Mouse (Mus musculus): ENCODE results near the gene Gm15557. TPM values are rescaled to one million over a fixed set of nuclear protein-coding genes. Genes with fewer than 3 reads are reported as not detected.
A peak's percentile ranks its signal among the peaks of the same experiment; 100 is the strongest.
"Not testable (repeated sequence)": the region's sequence is repeated elsewhere in the genome, so short reads cannot be mapped to it uniquely, and the experiment has no call there.

The Gm15557 gene
- polyA plus RNA-seq, 1 experiment = not detected

- WGBS = 92% methylated on average over 7 of the region's 7 CpGs
- H3K27me3 ChIP-seq (ENCODE audit: control insufficient read depth, insufficient read depth, low read length) = no peaks in the 10 kb centered on the region
- no peak overlapping the region for H3K27ac ChIP-seq (ENCODE audit: insufficient read depth, low read depth, low read length)
- peaks cover 15% of the 10 kb centered on the region for H3K36me3 ChIP-seq (ENCODE audit: control insufficient read depth, insufficient read depth, low read length)
- H3K4me3 ChIP-seq (ENCODE audit: low read depth, low read length) = no peak overlapping the region
- no peak for TF ChIP-seq POLR2A (IDR thresholded peaks at IDR 0.05; ENCODE audit: low read depth, low read length)
- TF ChIP-seq CTCF (IDR thresholded peaks at IDR 0.05; ENCODE audit: extremely low read depth, insufficient read length, insufficient replicate concordance, low read depth, low read length) = no peak
- H3K4me1 ChIP-seq (ENCODE audit: control insufficient read depth, insufficient read depth, insufficient read length, low read length) = 0 out of 2 replicates have a peak, but pooled peaks cover 2% of the 10 kb centered on the region
Observed at GRCm38 (mm10) chr2:155923143-155923542, 17.4 kb upstream of the Gm15557 start.

DNA sequence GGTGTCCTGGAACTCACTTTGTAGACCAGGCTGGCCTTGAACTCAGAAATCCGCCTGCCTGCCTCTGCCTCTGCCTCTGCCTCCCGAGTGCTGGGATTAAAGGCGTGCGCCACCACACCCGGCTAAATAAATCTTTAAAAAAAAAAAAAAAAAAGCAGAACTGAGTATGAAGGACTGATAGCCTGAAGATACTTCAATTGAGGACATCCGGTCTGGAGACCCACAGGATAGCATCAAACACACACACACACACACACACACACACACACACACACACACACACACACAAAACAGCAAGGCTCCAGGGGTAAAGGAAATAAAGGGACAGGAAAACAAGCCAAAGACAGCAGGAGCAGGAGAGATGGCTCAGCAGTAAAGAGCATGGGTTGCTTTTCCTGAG lies 15.3 kb upstream of the Gm15557 start:
- WGBS = 75% methylated on average over 6 of the region's 6 CpGs
- not testable (repeated sequence) for H3K36me3 ChIP-seq (ENCODE audit: control insufficient read depth, insufficient read depth, low read length); H3K4me3 ChIP-seq (ENCODE audit: low read depth, low read length); H3K4me1 ChIP-seq (ENCODE audit: control insufficient read depth, insufficient read depth, insufficient read length, low read length); H3K27ac ChIP-seq (ENCODE audit: insufficient read depth, low read depth, low read length); H3K27me3 ChIP-seq (ENCODE audit: control insufficient read depth, insufficient read depth, low read length)

GRCm38 (mm10) chr2:155928711-155929345 lies 11.7 kb upstream of the Gm15557 start:
- WGBS = 32% methylated on average over 7 of the region's 7 CpGs

DNA sequence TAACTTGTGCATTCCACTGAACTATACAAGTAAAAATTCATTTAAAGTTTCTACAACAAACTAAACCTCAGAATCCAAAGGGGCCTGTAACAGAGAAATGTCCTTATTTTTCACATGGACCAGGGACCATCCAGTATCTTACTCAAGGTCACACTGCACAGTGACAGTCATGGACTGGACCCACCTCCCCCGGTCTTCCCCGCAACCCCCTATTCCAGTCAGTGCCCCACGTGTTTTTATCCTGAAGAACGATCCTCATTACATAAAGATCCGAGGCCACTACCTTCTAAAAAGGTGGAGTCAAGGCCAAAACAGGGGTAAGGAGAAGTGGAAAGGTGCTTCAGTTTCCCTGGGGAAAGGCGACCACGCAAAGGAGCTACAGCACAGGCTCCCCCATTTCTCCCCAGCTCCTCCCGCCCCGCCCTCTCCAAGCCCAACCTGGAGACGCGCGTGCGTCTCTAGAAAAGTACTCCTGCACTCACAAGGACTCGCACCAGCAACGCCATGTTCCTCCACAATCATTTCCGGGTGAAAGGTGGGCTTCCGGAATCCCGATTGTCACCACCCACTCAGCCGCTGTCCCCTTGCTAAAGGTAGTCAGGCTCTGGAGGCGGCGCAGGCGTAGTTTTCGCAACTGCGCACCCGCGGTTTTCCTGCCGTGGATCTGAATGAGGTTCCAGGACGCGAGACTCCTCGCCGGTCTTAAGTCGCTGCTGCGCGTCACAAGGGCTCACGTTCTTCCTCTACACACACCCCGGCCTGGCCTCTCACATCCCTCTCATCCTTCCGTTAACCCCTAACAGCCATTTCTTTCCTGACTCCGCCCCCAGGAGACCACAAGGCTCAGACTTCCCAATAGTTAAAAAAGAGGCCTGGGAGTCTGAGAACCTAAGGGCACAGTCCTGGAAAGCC lies 10.7 kb upstream of the Gm15557 start, which contains the start of gene Uqcc1:
Gene Uqcc1, minus strand, starts transcription at position 780 of the 912 bp plus-strand sequence.
- TF ChIP-seq POLR2A (IDR thresholded peaks at IDR 0.05; ENCODE audit: low read depth, low read length) = peak; percentile 43
- TF ChIP-seq CTCF (IDR thresholded peaks at IDR 0.05; ENCODE audit: extremely low read depth, insufficient read length, insufficient replicate concordance, low read depth, low read length) = no peak
- H3K36me3 ChIP-seq (ENCODE audit: control insufficient read depth, insufficient read depth, low read length) = no peaks in the 10 kb centered on the region
- no peaks in the 10 kb centered on the region; the same call in 1 of the 2 replicates for H3K4me1 ChIP-seq (ENCODE audit: control insufficient read depth, insufficient read depth, insufficient read length, low read length)
- under 1% methylated on average over 38 of the region's 38 CpGs for WGBS
- H3K27ac ChIP-seq (ENCODE audit: insufficient read depth, low read depth, low read length) = peak within 1 kb of the TSS; percentile 46
- H3K4me3 ChIP-seq (ENCODE audit: low read depth, low read length) = peak within 1 kb of the TSS; percentile 73
- H3K27me3 ChIP-seq (ENCODE audit: control insufficient read depth, insufficient read depth, low read length) = no peaks in the 10 kb centered on the region

More at GRCm38 (mm10) chr2:155928711-155929345, 11.7 kb upstream of the Gm15557 start:
- Histone ChIP-seq H3K27ac (ENCODE audit: insufficient read depth, low read depth, low read length) (0 out of 2 replicates have a peak overlapping the region, but pooled peaks have one; percentile 9), H3K36me3 (ENCODE audit: control insufficient read depth, insufficient read depth, low read length) (no peaks in the 10 kb centered on the region), H3K4me1 (ENCODE audit: control insufficient read depth, insufficient read depth, insufficient read length, low read length) (no peaks in the 10 kb centered on the region; the same call in 1 of the 2 replicates), H3K27me3 (ENCODE audit: control insufficient read depth, insufficient read depth, low read length) (no peaks in the 10 kb centered on the region), H3K4me3 (ENCODE audit: low read depth, low read length) (no peak overlapping the region)
- TF ChIP-seq CTCF (IDR thresholded peaks at IDR 0.05; ENCODE audit: extremely low read depth, insufficient read length, insufficient replicate concordance, low read depth, low read length) (no peak), POLR2A (IDR thresholded peaks at IDR 0.05; ENCODE audit: low read depth, low read length) (no peak)

- TF ChIP-seq POLR2A (IDR thresholded peaks at IDR 0.05; ENCODE audit: low read depth, low read length) (no peak), CTCF (IDR thresholded peaks at IDR 0.05; ENCODE audit: extremely low read depth, insufficient read length, insufficient replicate concordance, low read depth, low read length) (no peak)
- peaks cover 8% of the 10 kb centered on the region; the same call in 1 of the 2 replicates for H3K4me1 ChIP-seq (ENCODE audit: control insufficient read depth, insufficient read depth, insufficient read length, low read length)
- no peaks in the 10 kb centered on the region for H3K36me3 ChIP-seq (ENCODE audit: control insufficient read depth, insufficient read depth, low read length)
- H3K27me3 ChIP-seq (ENCODE audit: control insufficient read depth, insufficient read depth, low read length) = no peaks in the 10 kb centered on the region
- WGBS = 24% methylated on average over 7 of the region's 7 CpGs
- no peak overlapping the region for H3K4me3 ChIP-seq (ENCODE audit: low read depth, low read length)
- H3K27ac ChIP-seq (ENCODE audit: insufficient read depth, low read depth, low read length) = no peak overlapping the region
Observed at GRCm38 (mm10) chr2:155939897-155940529, 515 bp upstream of the Gm15557 start.

GRCm38 (mm10) chr2:155941697-155942442 lies 1.3 kb downstream of the Gm15557 start:
- Histone ChIP-seq H3K27ac (ENCODE audit: insufficient read depth, low read depth, low read length) (no peak overlapping the region), H3K4me3 (ENCODE audit: low read depth, low read length) (no peak overlapping the region), H3K27me3 (ENCODE audit: control insufficient read depth, insufficient read depth, low read length) (no peaks in the 10 kb centered on the region), H3K4me1 (ENCODE audit: control insufficient read depth, insufficient read depth, insufficient read length, low read length) (peaks cover 8% of the 10 kb centered on the region; the same call in 1 of the 2 replicates), H3K36me3 (ENCODE audit: control insufficient read depth, insufficient read depth, low read length) (no peaks in the 10 kb centered on the region)
- TF ChIP-seq POLR2A (IDR thresholded peaks at IDR 0.05; ENCODE audit: low read depth, low read length) = no peak
- no peak for TF ChIP-seq CTCF (IDR thresholded peaks at IDR 0.05; ENCODE audit: extremely low read depth, insufficient read length, insufficient replicate concordance, low read depth, low read length)
- WGBS = 86% methylated on average over 40 of the region's 40 CpGs
